Mouse (Mus musculus) small intestine, adult 2 months (tissue): ENCODE measurements at regions not wholly inside any gene's neighbourhood (a gene's known extent, or its start where the extent isn't known, plus 50 kb on each side); places are given as distances from the start of the nearest gene placed in this dataset.

Experiments used
- CTCF ChIP-seq: fragments of 200-500 bp; IDR thresholded peaks from 2 replicates; pipeline ENCODE4 v1.5.1; 2012; ENCODE audit warnings: low read depth, mild to moderate bottlenecking, control low read depth, inconsistent platforms, low read length, moderate library complexity, mixed read lengths; ENCODE audit not compliant: insufficient replicate concordance, insufficient read length; ENCODE audit errors: extremely low read depth
- POLR2A ChIP-seq: fragments of 200-500 bp; IDR thresholded peaks from 2 replicates; pipeline ENCODE4 v1.6.1; 2012; ENCODE audit warnings: low read depth, mild to moderate bottlenecking, control low read depth, inconsistent platforms, low read length, moderate library complexity

GRCm38 (mm10) chr1:137363969-137364368, 403.7 kb upstream of the Nr5a2 start:
- TF ChIP-seq CTCF (no peak), POLR2A (no peak)
